Mouse (Mus musculus): ENCODE measurements around the gene Cyp2d22. TPM values are rescaled to one million over a fixed set of nuclear protein-coding genes. Genes with fewer than 3 reads are reported as not detected.

Gene Cyp2d22
- polyA plus RNA-seq, 1 experiment from 2014 or later, result 5.5 TPM

- H3K27me3 ChIP-seq (ENCODE audit: insufficient read depth, low read length), result no peaks in the 10 kb centered on the region
- peak overlapping the region; percentile 68 for H3K4me2 ChIP-seq
- H3K9me3 ChIP-seq (ENCODE audit: low read depth, low read length), result no peaks in the 10 kb centered on the region
- peak overlapping the region; percentile 87 for H3K27ac ChIP-seq (ENCODE audit: low read depth)
- H3K36me3 ChIP-seq (ENCODE audit: insufficient read depth), result peaks cover 13% of the 10 kb centered on the region
- peak overlapping the region; percentile 75 for H3K9ac ChIP-seq
- TF ChIP-seq CTCF (IDR thresholded peaks at IDR 0.05; ENCODE audit: low read depth), result no peak
- DNase-seq (peak; percentile 61), ATAC-seq (ENCODE audit: insufficient read depth) (no peak)
- peak overlapping the region; percentile 51 for H3K4me3 ChIP-seq (ENCODE audit: low read depth, low read length)
- 27% methylated on average over 21 of the region's 21 CpGs for WGBS
- H3K4me1 ChIP-seq (ENCODE audit: insufficient read depth), result peaks cover 8% of the 10 kb centered on the region; the same call in 1 of the 2 replicates
Observed at GRCm38 (mm10) chr15:82340414-82341035, 39.5 kb downstream of the Cyp2d22 start.

- no peak overlapping the region for H3K4me3 ChIP-seq (ENCODE audit: low read depth, low read length)
- DNase-seq (no peak), ATAC-seq (ENCODE audit: insufficient read depth) (no peak)
- H3K27me3 ChIP-seq (ENCODE audit: insufficient read depth, low read length), result no peaks in the 10 kb centered on the region
- no peaks in the 10 kb centered on the region for H3K9me3 ChIP-seq (ENCODE audit: low read depth, low read length)
- no peak for TF ChIP-seq CTCF (IDR thresholded peaks at IDR 0.05; ENCODE audit: low read depth)
- 52% methylated on average over 8 of the region's 8 CpGs for WGBS
- peaks cover 21% of the 10 kb centered on the region for H3K36me3 ChIP-seq (ENCODE audit: insufficient read depth)
- no peak overlapping the region; the same call in 1 of the 2 replicates for H3K27ac ChIP-seq (ENCODE audit: low read depth)
- peak overlapping the region; percentile 68 for H3K4me2 ChIP-seq
- H3K4me1 ChIP-seq (ENCODE audit: insufficient read depth), result peaks cover 8% of the 10 kb centered on the region; the same call in 1 of the 2 replicates
- H3K9ac ChIP-seq, result no peak overlapping the region
Observed at GRCm38 (mm10) chr15:82339634-82340254, 40.3 kb downstream of the Cyp2d22 start.

- no peaks in the 10 kb centered on the region for H3K27me3 ChIP-seq (ENCODE audit: insufficient read depth, low read length)
- no peak for TF ChIP-seq CTCF (IDR thresholded peaks at IDR 0.05; ENCODE audit: low read depth)
- peaks cover 26% of the 10 kb centered on the region for H3K36me3 ChIP-seq (ENCODE audit: insufficient read depth)
- H3K4me3 ChIP-seq (ENCODE audit: low read depth, low read length), result peak overlapping the region; percentile 58
- peaks cover 8% of the 10 kb centered on the region; the same call in 1 of the 2 replicates for H3K4me1 ChIP-seq (ENCODE audit: insufficient read depth)
- H3K4me2 ChIP-seq, result peak overlapping the region; percentile 60
- no peak overlapping the region for H3K27ac ChIP-seq (ENCODE audit: low read depth)
- peak overlapping the region; percentile 53 for H3K9ac ChIP-seq
- H3K9me3 ChIP-seq (ENCODE audit: low read depth, low read length), result no peaks in the 10 kb centered on the region
- 51% methylated on average over 10 of the region's 10 CpGs for WGBS
- DNase-seq, result no peak
- ATAC-seq (ENCODE audit: insufficient read depth), result no peak
Observed at GRCm38 (mm10) chr15:82339150-82339549, 40.9 kb downstream of the Cyp2d22 start.

GRCm38 (mm10) chr15:82338593-82339112 is 41.4 kb downstream of the Cyp2d22 start, which contains the start of the genes Naga, Pheta2 and Smdt1:
Naga (minus strand) TSS chr15:82338925.
Pheta2 (plus strand) TSS chr15:82338942.
Smdt1 (plus strand) TSS chr15:82338959.
- Histone ChIP-seq H3K9me3 (ENCODE audit: low read depth, low read length) (no peaks in the 10 kb centered on the region), H3K36me3 (ENCODE audit: insufficient read depth) (peaks cover 29% of the 10 kb centered on the region), H3K27ac (ENCODE audit: low read depth) (0 out of 2 replicates have a peak within 1 kb of the TSS, but pooled peaks have one; percentile 38), H3K4me1 (ENCODE audit: insufficient read depth) (peaks cover 8% of the 10 kb centered on the region; the same call in 1 of the 2 replicates), H3K9ac (peak within 1 kb of the TSS; percentile 53), H3K27me3 (ENCODE audit: insufficient read depth, low read length) (no peaks in the 10 kb centered on the region), H3K4me3 (ENCODE audit: low read depth, low read length) (peak within 1 kb of the TSS; percentile 58), H3K4me2 (peak within 1 kb of the TSS; percentile 60)
- peak; percentile 98 for DNase-seq
- TF ChIP-seq CTCF (IDR thresholded peaks at IDR 0.05; ENCODE audit: low read depth), result no peak
- ATAC-seq (ENCODE audit: insufficient read depth), result peak; percentile 88
- WGBS, result under 1% methylated on average over 41 of the region's 41 CpGs

GRCm38 (mm10) chr15:82337875-82338274 is 42.2 kb downstream of the Cyp2d22 start:
- Histone ChIP-seq H3K36me3 (ENCODE audit: insufficient read depth) (peaks cover 34% of the 10 kb centered on the region), H3K9ac (peak overlapping the region; percentile 53), H3K4me3 (ENCODE audit: low read depth, low read length) (peak overlapping the region; percentile 58), H3K27me3 (ENCODE audit: insufficient read depth, low read length) (no peaks in the 10 kb centered on the region), H3K9me3 (ENCODE audit: low read depth, low read length) (no peaks in the 10 kb centered on the region), H3K27ac (ENCODE audit: low read depth) (no peak overlapping the region), H3K4me2 (peak overlapping the region; percentile 60), H3K4me1 (ENCODE audit: insufficient read depth) (peaks cover 8% of the 10 kb centered on the region; the same call in 1 of the 2 replicates)
- WGBS, result 12% methylated on average over 4 of the region's 4 CpGs
- DNase-seq, result peak; percentile 17
- no peak for TF ChIP-seq CTCF (IDR thresholded peaks at IDR 0.05; ENCODE audit: low read depth)
- ATAC-seq (ENCODE audit: insufficient read depth), result no peak

GRCm38 (mm10) chr15:82336629-82337028 is 43.4 kb downstream of the Cyp2d22 start:
- H3K4me1 ChIP-seq (ENCODE audit: insufficient read depth), result peaks cover 7% of the 10 kb centered on the region; the same call in 1 of the 2 replicates
- H3K9me3 ChIP-seq (ENCODE audit: low read depth, low read length), result no peaks in the 10 kb centered on the region
- ATAC-seq (ENCODE audit: insufficient read depth) (no peak), DNase-seq (no peak)
- no peak overlapping the region for H3K4me3 ChIP-seq (ENCODE audit: low read depth, low read length)
- WGBS, result 85% methylated on average over 12 of the region's 12 CpGs
- no peak overlapping the region for H3K9ac ChIP-seq
- TF ChIP-seq CTCF (IDR thresholded peaks at IDR 0.05; ENCODE audit: low read depth), result no peak
- H3K27ac ChIP-seq (ENCODE audit: low read depth), result no peak overlapping the region
- no peak overlapping the region for H3K4me2 ChIP-seq
- H3K27me3 ChIP-seq (ENCODE audit: insufficient read depth, low read length), result no peaks in the 10 kb centered on the region
- H3K36me3 ChIP-seq (ENCODE audit: insufficient read depth), result peaks cover 45% of the 10 kb centered on the region

GRCm38 (mm10) chr15:82335194-82335593 is 44.9 kb downstream of the Cyp2d22 start:
- H3K27ac ChIP-seq (ENCODE audit: low read depth), result no peak overlapping the region
- no peak for TF ChIP-seq CTCF (IDR thresholded peaks at IDR 0.05; ENCODE audit: low read depth)
- H3K4me3 ChIP-seq (ENCODE audit: low read depth, low read length), result no peak overlapping the region
- peaks cover 5% of the 10 kb centered on the region; the same call in 1 of the 2 replicates for H3K4me1 ChIP-seq (ENCODE audit: insufficient read depth)
- 95% methylated on average over 4 of the region's 4 CpGs for WGBS
- no peaks in the 10 kb centered on the region for H3K27me3 ChIP-seq (ENCODE audit: insufficient read depth, low read length)
- no peak for ATAC-seq (ENCODE audit: insufficient read depth)
- no peak overlapping the region for H3K9ac ChIP-seq
- peaks cover 53% of the 10 kb centered on the region for H3K36me3 ChIP-seq (ENCODE audit: insufficient read depth)
- no peak overlapping the region for H3K4me2 ChIP-seq
- no peaks in the 10 kb centered on the region for H3K9me3 ChIP-seq (ENCODE audit: low read depth, low read length)
- no peak for DNase-seq
